Mouse (Mus musculus): ENCODE data around the gene Gja5. TPM values are rescaled to one million over a fixed set of nuclear protein-coding genes. Genes with fewer than 3 reads are reported as not detected.
"Not testable (repeated sequence)": the region's sequence is repeated elsewhere in the genome, so short reads cannot be mapped to it uniquely, and the experiment has no call there.

The Gja5 gene
- polyA plus RNA-seq, 1 experiment: 1.8 TPM

DNA sequence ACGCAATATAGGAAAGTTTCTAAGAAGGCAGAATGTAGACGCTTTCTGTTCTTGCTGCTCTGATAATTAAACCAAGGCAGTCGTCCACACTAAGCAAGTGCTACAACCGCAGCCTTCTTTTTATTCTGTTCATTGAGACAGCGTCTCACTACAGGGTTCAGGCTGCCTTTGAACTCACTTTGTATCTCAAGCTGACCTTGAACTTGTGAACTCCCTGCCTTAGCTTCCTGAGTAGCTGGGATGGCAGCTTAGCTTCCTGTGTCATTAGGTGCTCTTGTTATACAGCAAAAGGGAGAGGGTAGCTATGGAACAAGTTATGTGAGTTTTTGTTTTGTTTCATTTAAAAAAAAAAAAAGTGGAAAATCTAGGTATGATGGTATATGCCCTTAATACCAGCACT is 177.7 kb downstream of the Gja5 start:
- WGBS: 85% methylated on average over 5 of the region's 5 CpGs

GRCm38 (mm10) chr3:97087326-97087725 is 182.8 kb downstream of the Gja5 start:
- no peak for DNase-seq (ENCODE audit: low read depth, low spot score)
- WGBS: 72% methylated on average over 4 of the region's 4 CpGs

More for the DNA sequence above, 177.7 kb downstream of the Gja5 start:
- DNase-seq (ENCODE audit: low read depth, low spot score): no peak

GRCm38 (mm10) chr3:97088291-97088690 is 183.8 kb downstream of the Gja5 start:
- WGBS: 76% methylated on average over 4 of the region's 4 CpGs

DNA sequence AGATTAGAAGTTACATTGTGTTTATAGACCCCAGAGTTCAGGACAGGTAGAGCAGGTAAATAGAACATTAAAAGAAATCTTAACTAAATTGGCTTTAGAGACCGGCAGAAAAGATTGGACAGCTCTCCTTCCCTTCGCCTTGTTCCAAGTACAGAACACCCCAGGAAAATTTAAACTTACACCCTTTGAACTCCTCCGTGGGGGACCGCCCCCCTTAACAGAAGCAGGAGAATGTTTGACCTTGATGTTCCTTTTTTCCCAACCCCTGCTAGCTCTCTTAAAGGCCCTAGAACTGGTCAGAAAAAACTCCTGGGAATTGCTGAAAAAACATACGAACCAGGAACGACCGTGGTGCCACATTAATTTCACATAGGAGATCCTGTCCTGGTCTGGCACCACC is 187.5 kb downstream of the Gja5 start:
- DNase-seq (ENCODE audit: low read depth, low spot score): not testable (repeated sequence)
- 81% methylated on average over 7 of the region's 7 CpGs for WGBS

More at GRCm38 (mm10) chr3:97088291-97088690, 183.8 kb downstream of the Gja5 start:
- DNase-seq (ENCODE audit: low read depth, low spot score): not testable (repeated sequence)

DNA sequence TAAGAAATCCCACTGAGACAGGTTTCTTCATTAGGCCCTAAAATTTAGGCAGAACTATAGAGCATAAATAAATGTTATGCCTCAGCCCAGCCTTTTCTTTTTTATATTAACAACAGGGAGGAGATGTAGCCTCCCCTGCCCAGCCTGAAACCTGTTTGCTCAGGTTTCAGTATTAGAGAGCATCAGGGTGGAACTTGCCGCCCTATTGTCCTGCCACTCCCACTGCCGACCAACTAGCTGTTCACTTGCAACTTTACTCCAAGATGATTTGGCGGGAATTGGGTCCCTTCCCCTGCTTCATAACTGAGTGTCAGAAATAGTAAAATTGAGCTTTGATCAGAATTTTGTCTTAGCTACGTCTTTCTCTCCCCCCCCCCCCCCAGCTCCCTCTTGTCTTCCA is 192.2 kb downstream of the Gja5 start:
- WGBS: 58% methylated on average over 4 of the region's 4 CpGs
- DNase-seq (ENCODE audit: low read depth, low spot score): not testable (repeated sequence)

GRCm38 (mm10) chr3:97100784-97101641 is 196.5 kb downstream of the Gja5 start:
- 58% methylated on average over 10 of the region's 10 CpGs for WGBS
- no peak for DNase-seq (ENCODE audit: low read depth, low spot score)

- not testable (repeated sequence) for DNase-seq (ENCODE audit: low read depth, low spot score)
- WGBS: 81% methylated on average over 4 of the region's 5 CpGs
Observed at GRCm38 (mm10) chr3:97103946-97104345, 199.5 kb downstream of the Gja5 start.

DNA sequence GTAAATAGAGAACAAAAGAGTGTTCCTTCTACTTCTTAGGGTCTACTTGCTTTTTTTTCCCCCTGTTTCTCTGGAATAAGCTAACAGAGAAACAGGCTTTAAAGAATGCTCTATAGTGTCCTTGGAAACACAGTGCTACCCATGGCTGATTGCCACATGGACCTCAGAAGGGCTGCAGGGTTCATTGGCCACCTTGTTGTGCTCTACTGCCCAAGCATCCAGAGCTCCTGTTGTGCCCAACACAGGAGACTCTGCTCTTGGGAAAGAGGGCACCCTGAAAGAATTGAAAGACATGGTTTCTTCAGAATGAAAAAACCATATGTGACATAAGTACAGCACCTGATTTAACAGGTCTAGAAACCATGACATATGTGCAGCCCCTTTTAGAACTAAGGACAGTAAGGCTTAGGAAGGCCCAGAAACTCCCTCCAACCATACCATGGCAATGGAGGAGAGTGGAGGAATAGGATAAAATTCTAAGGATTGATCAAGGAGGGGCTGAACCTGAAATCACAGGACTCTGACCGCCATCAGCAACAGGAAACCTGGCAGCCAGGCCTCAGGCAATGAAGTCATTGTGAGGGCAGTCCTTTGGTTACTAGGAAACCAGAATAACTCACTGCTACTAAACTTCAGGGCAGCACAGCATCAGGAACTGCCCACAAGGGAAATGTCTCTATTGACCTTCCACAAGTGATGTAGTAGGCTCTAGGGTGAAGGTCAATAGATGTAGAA is 200.4 kb downstream of the Gja5 start:
- 70% methylated on average over 1 of the region's 1 CpGs for WGBS
- no peak for DNase-seq (ENCODE audit: low read depth, low spot score)

DNA sequence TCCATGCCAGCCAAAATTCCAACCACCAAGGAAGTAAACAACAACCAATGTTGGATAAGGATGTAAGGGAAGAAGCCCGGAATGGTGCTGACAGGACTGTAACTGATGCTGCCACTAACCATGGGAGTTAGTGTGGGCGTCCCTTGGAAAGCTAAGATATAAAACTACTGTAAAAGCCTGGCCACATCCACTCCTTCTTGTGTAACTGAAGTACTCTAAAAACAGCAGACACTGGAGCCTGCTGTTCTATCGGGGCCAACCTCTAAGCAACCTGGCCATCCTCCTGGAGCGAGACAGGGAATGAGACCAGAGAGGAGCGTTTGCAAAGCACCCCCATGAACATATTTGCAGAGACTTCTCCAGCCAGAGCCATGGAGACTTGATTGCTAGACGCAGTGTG is 213.0 kb downstream of the Gja5 start:
- 86% methylated on average over 6 of the region's 6 CpGs for WGBS
- DNase-seq (ENCODE audit: low read depth, low spot score): no peak

DNA sequence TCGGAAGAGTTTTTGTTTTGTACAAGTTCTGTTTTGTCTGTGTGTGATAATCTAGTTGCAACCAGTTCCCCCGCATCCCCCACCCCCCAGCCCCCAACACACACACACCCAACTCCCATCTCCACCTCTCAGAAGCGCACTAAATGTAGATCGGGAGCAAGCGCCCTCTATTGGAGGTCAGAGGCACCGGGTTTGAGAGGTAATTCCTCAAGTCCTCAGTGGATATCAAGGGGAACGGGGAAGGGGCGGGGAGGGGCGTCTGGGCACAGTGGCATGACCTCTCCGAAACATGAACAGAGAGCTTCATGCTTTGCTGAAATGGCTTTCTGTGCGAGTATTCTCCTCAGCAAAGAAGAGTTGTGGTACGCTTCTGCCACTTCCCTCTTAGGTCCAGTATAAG is 213.8 kb downstream of the Gja5 start:
- no peak for DNase-seq (ENCODE audit: low read depth, low spot score)
- WGBS: 57% methylated on average over 12 of the region's 12 CpGs

DNA sequence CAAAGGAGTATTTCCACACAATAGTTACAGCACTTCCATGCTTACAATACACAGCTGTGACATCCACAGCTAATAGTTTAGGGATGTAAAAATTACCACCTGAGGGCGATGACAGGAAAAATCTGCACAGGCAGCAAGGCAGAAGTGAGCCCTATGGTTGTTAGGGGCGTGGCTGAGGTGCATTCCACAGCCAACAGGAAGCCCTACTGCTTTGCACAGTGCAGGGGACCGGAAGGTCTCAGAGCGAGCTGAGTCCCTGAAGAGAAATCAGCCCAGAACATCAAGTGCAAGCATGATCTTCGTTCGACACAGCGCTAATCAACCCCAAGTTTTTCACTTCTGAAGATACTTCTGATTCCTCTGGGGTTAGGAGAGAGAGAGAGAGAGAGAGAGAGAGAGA is 219.7 kb downstream of the Gja5 start:
- WGBS: 24% methylated on average over 7 of the region's 7 CpGs
- no peak for DNase-seq (ENCODE audit: low read depth, low spot score)

Other genes starting within 250 kb of the Gja5 start
- 0.43 and 0.66 TPM in 2 replicates for gene Ankrd35, start 234.6 kb upstream of the Gja5 start, polyA plus RNA-seq (2012; rRNA removed)
- gene Pias3, start 208.3 kb upstream of the Gja5 start, polyA plus RNA-seq (2012; rRNA removed): 17.5 and 23.4 TPM in 2 replicates
- 1.8 and 2.8 TPM in 2 replicates for gene Nudt17, start 196.1 kb upstream of the Gja5 start, polyA plus RNA-seq (2012; rRNA removed)
- gene Polr3c, start 177.1 kb upstream of the Gja5 start, polyA plus RNA-seq (2012; rRNA removed): 46.2 and 63.9 TPM in 2 replicates
- gene Rnf115, start 177.0 kb upstream of the Gja5 start, polyA plus RNA-seq (2012; rRNA removed): 21.2 and 30.1 TPM in 2 replicates
- gene Pdzk1, start 75.4 kb upstream of the Gja5 start, polyA plus RNA-seq (2012; rRNA removed): 42.7 and 83.0 TPM in 2 replicates
- gene Cd160, start 75.3 kb upstream of the Gja5 start, polyA plus RNA-seq (2012; rRNA removed): 4.2 and 5.2 TPM in 2 replicates
- 28.0 and 54.4 TPM in 2 replicates for gene Gpr89, start 653 bp downstream of the Gja5 start, polyA plus RNA-seq (2012; rRNA removed)
- not detected in 2 replicates for gene Gja8, start 21.3 kb downstream of the Gja5 start, polyA plus RNA-seq (2012; rRNA removed)